Mouse (Mus musculus): ENCODE measurements around the gene Gpr21. TPM values are rescaled to one million over a fixed set of nuclear protein-coding genes. Genes with fewer than 3 reads are reported as not detected.

The Gpr21 gene
- total RNA-seq, 2 experiments from 2014 or later = 1.9 to 2.2 TPM

- no peak for DNase-seq (ENCODE audit: low spot score in 2 of 2)
These were observed 53.8 kb downstream of the Gpr21 start for GRCm38 (mm10) chr2:37569888-37570287.

Other genes starting within 250 kb of the Gpr21 start
- gene Olfr368, start 189.8 kb upstream of the Gpr21 start, total RNA-seq (2021) = not detected
- 10 to 100 TPM; 31.9 to 36.6 TPM for gene Pdcl, start 157.0 kb upstream of the Gpr21 start, total RNA-seq (2021)
- gene Rc3h2, start 93.4 kb upstream of the Gpr21 start, total RNA-seq (2021) = 10 to 100 TPM; 41.0 to 41.5 TPM
- 1 to 10 TPM; 6.2 to 6.9 TPM for gene Zbtb26, start 73.2 kb upstream of the Gpr21 start, total RNA-seq (2021)
- 1 to 10 TPM; 5.8 to 6.6 TPM for gene Zbtb6, start 73.2 kb upstream of the Gpr21 start, total RNA-seq (2021)
- gene Rabgap1, start 73.1 kb upstream of the Gpr21 start, total RNA-seq (2021) = 10 to 100 TPM; 44.0 to 55.2 TPM
- 10 to 100 TPM; 21.3 to 29.9 TPM for gene Strbp, start 187.5 kb downstream of the Gpr21 start, total RNA-seq (2021)